Mouse (Mus musculus): ENCODE data around the gene Hoxc6. TPM values are rescaled to one million over a fixed set of nuclear protein-coding genes. Genes with fewer than 3 reads are reported as not detected.
A peak's percentile ranks its signal among the peaks of the same experiment; 100 is the strongest.

The Hoxc6 gene
- polyA plus RNA-seq, 1 experiment from 2014 or later, result 6.1 TPM

DNA sequence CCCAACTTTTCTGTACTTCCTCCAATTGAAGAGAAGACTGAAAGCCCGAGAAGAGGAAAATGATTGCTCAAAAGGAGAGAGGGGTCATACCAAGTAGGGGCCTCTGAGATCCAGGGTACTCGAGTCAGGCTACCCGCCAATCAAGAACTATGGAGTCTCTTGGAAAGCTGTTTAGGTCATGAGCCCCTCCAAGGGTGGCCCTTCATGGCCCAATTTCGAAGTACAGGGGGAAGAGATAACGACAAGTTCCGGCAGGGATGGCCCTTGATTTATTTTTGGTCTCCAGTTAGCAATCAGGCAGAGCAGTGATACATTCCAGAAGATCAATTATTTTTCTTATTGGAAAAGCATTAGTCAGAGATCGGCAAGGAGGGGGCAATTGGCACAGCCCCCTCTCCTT lies 6.3 kb upstream of the Hoxc6 start:
- H3K4me2 ChIP-seq (ENCODE audit: low read length), result peak overlapping the region; percentile 52

DNA sequence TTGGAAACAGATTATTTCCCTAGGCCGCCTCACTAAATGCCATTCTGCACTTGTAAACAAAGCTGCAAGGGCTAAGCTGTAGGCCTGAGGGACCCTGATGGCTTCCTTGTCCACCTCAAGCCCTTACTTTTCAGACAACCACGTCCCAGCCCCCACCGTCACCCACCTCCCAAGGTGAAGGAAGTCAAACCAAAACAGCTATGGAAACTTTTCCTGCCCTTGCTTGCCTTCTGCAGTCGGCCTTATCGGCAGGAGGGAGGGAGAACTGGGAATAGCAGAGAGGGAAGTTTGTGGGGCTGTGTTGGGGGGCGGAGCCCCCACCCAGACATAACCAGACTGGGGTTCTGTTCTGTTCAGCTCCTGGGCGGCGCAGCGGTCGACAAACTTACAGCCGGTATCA lies 5.9 kb upstream of the Hoxc6 start:
- no peaks in the 10 kb centered on the region for H3K9me3 ChIP-seq (ENCODE audit: control insufficient read depth, low read length)
- 6% methylated on average over 11 of the region's 11 CpGs for WGBS
- H3K4me1 ChIP-seq (replicated peaks; ENCODE audit: control insufficient read depth, insufficient read depth, low read length), result peaks cover 4% of the 10 kb centered on the region; the same call in 1 of the 2 replicates
- H3K27me3 ChIP-seq (replicated peaks; ENCODE audit: control insufficient read depth, insufficient read depth, low read length), result peaks cover 94% of the 10 kb centered on the region
- H3K4me2 ChIP-seq (ENCODE audit: low read length), result peak overlapping the region; percentile 52
- no peaks in the 10 kb centered on the region for H3K36me3 ChIP-seq (ENCODE audit: control insufficient read depth, insufficient read depth, low read length)
- no peak overlapping the region for H3K27ac ChIP-seq (ENCODE audit: low read depth)
- H3K9ac ChIP-seq (ENCODE audit: low read length), result peak overlapping the region; percentile 58
- no peak for DNase-seq (ENCODE audit: low spot score)
- ATAC-seq (replicated peaks; ENCODE audit: low FRiP score, low TSS enrichment, low read depth), result no peak
- H3K4me3 ChIP-seq (ENCODE audit: low read depth, low read length), result peak overlapping the region; percentile 42

More for the DNA sequence above, 6.3 kb upstream of the Hoxc6 start:
- Histone ChIP-seq H3K4me1 (replicated peaks; ENCODE audit: control insufficient read depth, insufficient read depth, low read length) (peaks cover 4% of the 10 kb centered on the region; the same call in 1 of the 2 replicates), H3K27ac (ENCODE audit: low read depth) (no peak overlapping the region), H3K9ac (ENCODE audit: low read length) (peak overlapping the region; percentile 58), H3K36me3 (ENCODE audit: control insufficient read depth, insufficient read depth, low read length) (no peaks in the 10 kb centered on the region), H3K27me3 (replicated peaks; ENCODE audit: control insufficient read depth, insufficient read depth, low read length) (peaks cover 94% of the 10 kb centered on the region), H3K9me3 (ENCODE audit: control insufficient read depth, low read length) (no peaks in the 10 kb centered on the region), H3K4me3 (ENCODE audit: low read depth, low read length) (peak overlapping the region; percentile 42)
- DNase-seq (ENCODE audit: low spot score), result no peak
- no peak for ATAC-seq (replicated peaks; ENCODE audit: low FRiP score, low TSS enrichment, low read depth)
- whole genome bisulfite sequencing, result 12% methylated on average over 7 of the region's 7 CpGs

DNA sequence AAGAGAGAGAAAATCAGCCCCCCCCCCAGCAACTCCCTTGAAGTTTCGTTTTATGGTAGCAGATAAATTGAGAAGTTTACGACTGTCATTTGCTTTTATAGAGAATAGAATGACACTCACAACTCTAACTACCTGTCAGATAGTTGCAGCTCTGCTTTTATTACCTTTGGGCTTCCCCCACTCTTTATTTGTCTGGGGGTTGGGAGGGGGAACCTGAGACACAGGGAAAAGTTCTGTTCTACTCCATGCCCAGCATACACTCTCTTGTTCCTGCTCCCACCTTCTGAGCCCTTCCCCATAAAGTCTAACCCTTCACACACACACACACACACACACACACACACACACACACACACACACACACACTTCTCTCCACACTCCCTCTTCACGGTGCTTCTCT lies 5.2 kb upstream of the Hoxc6 start:
- Histone ChIP-seq H3K9me3 (ENCODE audit: control insufficient read depth, low read length) (no peaks in the 10 kb centered on the region), H3K4me3 (ENCODE audit: low read depth, low read length) (peak overlapping the region; percentile 42), H3K9ac (ENCODE audit: low read length) (0 out of 2 replicates have a peak overlapping the region, but pooled peaks have one; percentile 58), H3K4me1 (replicated peaks; ENCODE audit: control insufficient read depth, insufficient read depth, low read length) (no peaks in the 10 kb centered on the region; the same call in 1 of the 2 replicates), H3K4me2 (ENCODE audit: low read length) (peak overlapping the region; percentile 52), H3K27me3 (replicated peaks; ENCODE audit: control insufficient read depth, insufficient read depth, low read length) (peaks cover 95% of the 10 kb centered on the region), H3K27ac (ENCODE audit: low read depth) (no peak overlapping the region), H3K36me3 (ENCODE audit: control insufficient read depth, insufficient read depth, low read length) (no peaks in the 10 kb centered on the region)
- 13% methylated on average over 3 of the region's 3 CpGs for WGBS
- DNase-seq (ENCODE audit: low spot score) (no peak), ATAC-seq (replicated peaks; ENCODE audit: low FRiP score, low TSS enrichment, low read depth) (no peak)

DNA sequence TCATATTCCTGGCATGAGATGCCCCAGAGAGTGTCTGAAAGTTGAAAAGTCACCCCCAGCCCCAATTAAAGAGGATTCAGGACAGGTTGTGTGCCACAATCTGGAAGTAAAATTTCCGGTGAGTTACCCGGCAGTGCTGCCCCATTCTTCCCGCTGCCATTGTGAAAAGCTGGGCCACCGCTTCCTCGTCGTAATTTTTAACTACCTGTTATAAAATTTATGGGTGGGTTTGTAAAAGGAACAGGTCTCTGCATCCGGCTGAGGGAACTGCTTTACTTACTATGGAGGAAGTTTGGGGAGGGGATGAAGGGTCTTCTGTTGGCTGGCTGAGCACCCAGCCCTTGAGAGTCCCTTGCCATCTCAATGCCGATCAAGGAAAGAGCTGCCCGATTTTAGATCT lies 1.5 kb upstream of the Hoxc6 start:
- H3K4me3 ChIP-seq (ENCODE audit: low read depth, low read length), result 0 out of 2 replicates have a peak overlapping the region, but pooled peaks have one; percentile 6
- ATAC-seq (replicated peaks; ENCODE audit: low FRiP score, low TSS enrichment, low read depth), result no peak
- no peaks in the 10 kb centered on the region for H3K9me3 ChIP-seq (ENCODE audit: control insufficient read depth, low read length)
- no peak overlapping the region; the same call in 1 of the 2 replicates for H3K27ac ChIP-seq (ENCODE audit: low read depth)
- WGBS, result 13% methylated on average over 9 of the region's 9 CpGs
- H3K27me3 ChIP-seq (replicated peaks; ENCODE audit: control insufficient read depth, insufficient read depth, low read length), result peaks cover 98% of the 10 kb centered on the region
- DNase-seq (ENCODE audit: low spot score), result no peak
- H3K36me3 ChIP-seq (ENCODE audit: control insufficient read depth, insufficient read depth, low read length), result no peaks in the 10 kb centered on the region
- no peak overlapping the region for H3K9ac ChIP-seq (ENCODE audit: low read length)
- no peaks in the 10 kb centered on the region; the same call in none of the 2 replicates for H3K4me1 ChIP-seq (replicated peaks; ENCODE audit: control insufficient read depth, insufficient read depth, low read length)
- H3K4me2 ChIP-seq (ENCODE audit: low read length), result peak overlapping the region; percentile 64

- Histone ChIP-seq H3K27me3 (replicated peaks; ENCODE audit: control insufficient read depth, insufficient read depth, low read length) (peaks cover 98% of the 10 kb centered on the region), H3K4me3 (ENCODE audit: low read depth, low read length) (peak overlapping the region; percentile 42), H3K27ac (ENCODE audit: low read depth) (peak overlapping the region; percentile 87), H3K4me2 (ENCODE audit: low read length) (peak overlapping the region; percentile 64), H3K36me3 (ENCODE audit: control insufficient read depth, insufficient read depth, low read length) (no peaks in the 10 kb centered on the region), H3K4me1 (replicated peaks; ENCODE audit: control insufficient read depth, insufficient read depth, low read length) (no peaks in the 10 kb centered on the region; the same call in none of the 2 replicates), H3K9ac (ENCODE audit: low read length) (peak overlapping the region; percentile 68), H3K9me3 (ENCODE audit: control insufficient read depth, low read length) (no peaks in the 10 kb centered on the region)
- no peak for DNase-seq (ENCODE audit: low spot score)
- ATAC-seq (replicated peaks; ENCODE audit: low FRiP score, low TSS enrichment, low read depth), result no peak
- 10% methylated on average over 3 of the region's 3 CpGs for WGBS
These were observed 626 bp upstream of the Hoxc6 start for GRCm38 (mm10) chr15:102997431-102997830.

- Histone ChIP-seq H3K9ac (ENCODE audit: low read length) (peak overlapping the region; percentile 68), H3K36me3 (ENCODE audit: control insufficient read depth, insufficient read depth, low read length) (no peaks in the 10 kb centered on the region), H3K4me2 (ENCODE audit: low read length) (peak overlapping the region; percentile 64), H3K4me3 (ENCODE audit: low read depth, low read length) (peak overlapping the region; percentile 42), H3K4me1 (replicated peaks; ENCODE audit: control insufficient read depth, insufficient read depth, low read length) (no peaks in the 10 kb centered on the region; the same call in none of the 2 replicates), H3K27me3 (replicated peaks; ENCODE audit: control insufficient read depth, insufficient read depth, low read length) (peaks cover 99% of the 10 kb centered on the region), H3K27ac (ENCODE audit: low read depth) (peak overlapping the region; percentile 87), H3K9me3 (ENCODE audit: control insufficient read depth, low read length) (no peaks in the 10 kb centered on the region)
- WGBS, result 1% methylated on average over 19 of the region's 19 CpGs
- DNase-seq (ENCODE audit: low spot score) (no peak), ATAC-seq (replicated peaks; ENCODE audit: low FRiP score, low TSS enrichment, low read depth) (peak; percentile 25; the same call in 1 of the 2 replicates)
These were observed 638 bp downstream of the Hoxc6 start for GRCm38 (mm10) chr15:102998608-102999182.

GRCm38 (mm10) chr15:102999183-102999831 lies 1.2 kb downstream of the Hoxc6 start:
- Histone ChIP-seq H3K4me3 (ENCODE audit: low read depth, low read length) (peak overlapping the region; percentile 42), H3K36me3 (ENCODE audit: control insufficient read depth, insufficient read depth, low read length) (no peaks in the 10 kb centered on the region), H3K27me3 (replicated peaks; ENCODE audit: control insufficient read depth, insufficient read depth, low read length) (peaks cover 100% of the 10 kb centered on the region), H3K4me2 (ENCODE audit: low read length) (peak overlapping the region; percentile 64), H3K9ac (ENCODE audit: low read length) (peak overlapping the region; percentile 68), H3K4me1 (replicated peaks; ENCODE audit: control insufficient read depth, insufficient read depth, low read length) (no peaks in the 10 kb centered on the region; the same call in none of the 2 replicates), H3K27ac (ENCODE audit: low read depth) (peak overlapping the region; percentile 87), H3K9me3 (ENCODE audit: control insufficient read depth, low read length) (no peaks in the 10 kb centered on the region)
- WGBS, result 2% methylated on average over 33 of the region's 33 CpGs
- ATAC-seq (replicated peaks; ENCODE audit: low FRiP score, low TSS enrichment, low read depth), result peak; percentile 62; the same call in 1 of the 2 replicates
- DNase-seq (ENCODE audit: low spot score), result no peak

DNA sequence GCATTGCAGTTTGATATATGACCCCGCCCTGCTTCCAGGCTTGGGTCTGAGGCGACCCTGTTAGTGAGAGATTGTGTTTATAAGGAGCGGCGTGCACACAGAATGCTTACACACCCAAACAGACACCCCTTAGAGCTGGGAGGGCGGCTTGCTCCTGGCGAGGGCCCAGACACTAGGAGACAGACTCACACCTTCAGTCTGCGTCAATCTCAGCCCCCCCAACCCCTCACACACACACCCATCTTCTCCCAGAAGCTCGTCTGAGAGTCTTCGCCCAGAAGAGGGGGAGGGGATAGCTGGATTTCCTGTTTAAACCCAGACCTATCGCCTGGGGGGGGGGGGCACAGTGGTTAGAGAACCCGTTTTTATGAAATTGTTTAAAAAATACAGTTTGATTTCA lies 1.9 kb downstream of the Hoxc6 start:
- Histone ChIP-seq H3K27ac (ENCODE audit: low read depth) (peak overlapping the region; percentile 87), H3K9ac (ENCODE audit: low read length) (peak overlapping the region; percentile 68), H3K4me2 (ENCODE audit: low read length) (peak overlapping the region; percentile 64), H3K36me3 (ENCODE audit: control insufficient read depth, insufficient read depth, low read length) (no peaks in the 10 kb centered on the region), H3K4me1 (replicated peaks; ENCODE audit: control insufficient read depth, insufficient read depth, low read length) (peaks cover under 1% of the 10 kb centered on the region), H3K9me3 (ENCODE audit: control insufficient read depth, low read length) (no peaks in the 10 kb centered on the region), H3K4me3 (ENCODE audit: low read depth, low read length) (peak overlapping the region; percentile 42), H3K27me3 (replicated peaks; ENCODE audit: control insufficient read depth, insufficient read depth, low read length) (peaks cover 100% of the 10 kb centered on the region)
- ATAC-seq (replicated peaks; ENCODE audit: low FRiP score, low TSS enrichment, low read depth) (0 out of 2 replicates have a peak, but pooled peaks have one; percentile 14), DNase-seq (ENCODE audit: low spot score) (no peak)
- 3% methylated on average over 11 of the region's 11 CpGs for WGBS
